Mouse (Mus musculus) CH12.LX (cell line): ENCODE data around the gene Nyap1. TPM values are rescaled to one million over a fixed set of nuclear protein-coding genes. Genes with fewer than 3 reads are reported as not detected.

ENCODE experiments used
- DNase-seq: peaks from one replicate; pipeline ENCODE4 v3.0.0-alpha.2; 2013; ENCODE audit errors: extremely low read depth
- H3K27ac ChIP-seq: 2 replicates; pipeline ENCODE4 v1.5.1; 2012; ENCODE audit warnings: low read depth, mild to moderate bottlenecking, control low read depth, moderate library complexity; ENCODE audit not compliant: insufficient read depth
- H3K27me3 ChIP-seq: replicated peaks from 2 replicates; pipeline ENCODE3; 2012; ENCODE audit warnings: inconsistent platforms
- H3K36me3 ChIP-seq, 2 experiments: replicated peaks in 1 of 2; 2 replicates each; pipeline versions ENCODE3 to v1.6.1; 2012; ENCODE audit warnings: inconsistent platforms in 1 of 2, low read length in 1 of 2, mild to moderate bottlenecking in 1 of 2, mixed read lengths in 1 of 2, moderate library complexity in 1 of 2; ENCODE audit not compliant: control insufficient read depth in 1 of 2, insufficient read depth in 1 of 2
- H3K4me1 ChIP-seq, 2 experiments: 2 replicates each; pipeline ENCODE4 v1.6.1; 2012; ENCODE audit warnings: inconsistent platforms in 1 of 2, moderate library complexity in 1 of 2; ENCODE audit not compliant: insufficient read depth in 2 of 2, control insufficient read depth in 1 of 2
- H3K4me2 ChIP-seq: 2 replicates; pipeline ENCODE4 v1.6.1; 2012; ENCODE audit warnings: low read depth, mild to moderate bottlenecking, control low read depth; ENCODE audit not compliant: poor library complexity, insufficient read depth, severe bottlenecking
- H3K4me3 ChIP-seq, 3 experiments: fragments of 150-350 bp in 1 of 3; sonication (generic) in 1 of 3; replicated peaks in 1 of 3; 2 replicates each; pipeline versions ENCODE3 to v1.5.1; 2011 to 2012; ENCODE audit warnings: low read depth in 2 of 3, low read length in 2 of 3, mild to moderate bottlenecking in 2 of 3, moderate library complexity in 2 of 3, control low read depth in 1 of 3, improper control_type of control experiment in 1 of 3, inconsistent platforms in 1 of 3, mixed read lengths in 1 of 3; ENCODE audit not compliant: poor library complexity in 1 of 3
- H3K79me2 ChIP-seq: replicated peaks from 2 replicates; pipeline ENCODE4 v1.6.1; 2012; ENCODE audit warnings: mild to moderate bottlenecking, moderate library complexity; ENCODE audit not compliant: control insufficient read depth, poor library complexity, insufficient read depth, severe bottlenecking; ENCODE audit errors: extremely low read depth
- H3K9ac ChIP-seq: 2 replicates; pipeline ENCODE4 v1.6.1; 2012; ENCODE audit warnings: low read depth, mild to moderate bottlenecking, control low read depth, moderate library complexity; ENCODE audit not compliant: insufficient read depth
- H3K9me3 ChIP-seq: replicated peaks from 2 replicates; pipeline ENCODE3; 2012; ENCODE audit warnings: low read length, inconsistent platforms, mixed read lengths
- BHLHE40 ChIP-seq: IDR thresholded peaks from 2 replicates; pipeline ENCODE4 v1.6.1; 2011; ENCODE audit warnings: mild to moderate bottlenecking, low read depth, low read length, improper control_type of control experiment
- CHD2 ChIP-seq: IDR thresholded peaks from 2 replicates; pipeline ENCODE4 v1.6.1; 2011; ENCODE audit warnings: low read length, improper control_type of control experiment
- CTCF ChIP-seq, 2 experiments: IDR thresholded peaks in 1 of 2; conservative IDR thresholded peaks in 1 of 2; 2 replicates each; pipeline ENCODE4 v1.5.1; 2011 to 2012; ENCODE audit warnings: low read depth in 2 of 2, low read length in 2 of 2, improper control_type of control experiment in 1 of 2, inconsistent platforms in 1 of 2, mild to moderate bottlenecking in 1 of 2, moderate library complexity in 1 of 2
- EP300 ChIP-seq: IDR thresholded peaks from 2 replicates; pipeline ENCODE4 v1.6.1; 2011; ENCODE audit warnings: low read length, improper control_type of control experiment
- GABPA ChIP-seq: IDR thresholded peaks from 2 replicates; pipeline ENCODE4 v1.6.1; 2012; ENCODE audit warnings: low read depth, low read length, improper control_type of control experiment, inconsistent platforms; ENCODE audit not compliant: insufficient replicate concordance
- HCFC1 ChIP-seq: IDR thresholded peaks from 2 replicates; pipeline ENCODE4 v1.6.1; 2012; ENCODE audit warnings: low read depth, mild to moderate bottlenecking, inconsistent platforms, low read length, improper control_type of control experiment
- MAFK ChIP-seq: IDR thresholded peaks from 2 replicates; pipeline ENCODE4 v1.6.1; 2011; ENCODE audit warnings: low read length, improper control_type of control experiment; ENCODE audit not compliant: insufficient replicate concordance
- MAX ChIP-seq: IDR thresholded peaks from 2 replicates; pipeline ENCODE4 v1.6.1; 2011; ENCODE audit warnings: low read length, improper control_type of control experiment
- MEF2A ChIP-seq: IDR thresholded peaks from 2 replicates; pipeline ENCODE4 v1.6.1; 2014; ENCODE audit warnings: low read depth, mild to moderate bottlenecking, inconsistent platforms, low read length, improper control_type of control experiment, borderline replicate concordance
- NELFE ChIP-seq: IDR thresholded peaks from 2 replicates; pipeline ENCODE4 v1.6.1; 2011; ENCODE audit warnings: low read depth, low read length, improper control_type of control experiment
- PAX5 ChIP-seq: IDR thresholded peaks from 2 replicates; pipeline ENCODE4 v1.6.1; 2012; ENCODE audit warnings: low read length, inconsistent platforms, mixed read lengths
- POLR2A ChIP-seq: IDR thresholded peaks from 2 replicates; pipeline ENCODE4 v1.6.1; 2011; ENCODE audit warnings: low read depth, mild to moderate bottlenecking, improper control_type of control experiment, low read length
- POLR2AphosphoS2 ChIP-seq: IDR thresholded peaks from 2 replicates; pipeline ENCODE4 v1.6.1; 2011; ENCODE audit warnings: low read depth, low read length, improper control_type of control experiment
- RAD21 ChIP-seq: IDR thresholded peaks from 2 replicates; pipeline ENCODE4 v1.6.1; 2011; ENCODE audit warnings: low read depth, mild to moderate bottlenecking, low read length, improper control_type of control experiment, moderate library complexity
- RCOR1 ChIP-seq: conservative IDR thresholded peaks from 2 replicates; pipeline ENCODE4 v1.6.1; 2012; ENCODE audit warnings: low read depth, mild to moderate bottlenecking, inconsistent platforms, low read length, improper control_type of control experiment
- SMC3 ChIP-seq: IDR thresholded peaks from 2 replicates; pipeline ENCODE4 v1.6.1; 2011; ENCODE audit warnings: low read depth, low read length, improper control_type of control experiment
- TCF12 ChIP-seq: IDR thresholded peaks from 2 replicates; pipeline ENCODE4 v1.6.1; 2014; ENCODE audit warnings: low read depth, mild to moderate bottlenecking, inconsistent platforms, low read length, improper control_type of control experiment
- USF1 ChIP-seq: IDR thresholded peaks from 2 replicates; pipeline ENCODE4 v1.6.1; 2014; ENCODE audit warnings: low read depth, mild to moderate bottlenecking, inconsistent platforms, low read length, improper control_type of control experiment
- USF2 ChIP-seq: conservative IDR thresholded peaks from 2 replicates; pipeline ENCODE4 v1.6.1; 2011; ENCODE audit warnings: low read depth, low read length, improper control_type of control experiment
- ZC3H11A ChIP-seq: IDR thresholded peaks from 2 replicates; pipeline ENCODE4 v1.6.1; 2012; ENCODE audit warnings: low read depth, mild to moderate bottlenecking, inconsistent platforms, low read length, improper control_type of control experiment
- ZKSCAN1 ChIP-seq: IDR thresholded peaks from 2 replicates; pipeline ENCODE4 v1.6.1; 2012; ENCODE audit warnings: low read depth, inconsistent platforms, low read length, improper control_type of control experiment, borderline replicate concordance
- dilution Hi-C: fragments of 300-500 bp; cut with MboI; formaldehyde crosslinking; loops from 2 replicates; pipeline ENCODE4 v1.14.3; 2020; ENCODE audit warnings: low sequenced_read_pairs; ENCODE audit not compliant: extremely low pct_unique_long_range_greater_than_20kb, extremely low pct_ligation_motif_present
- in situ Hi-C: fragments of 300-500 bp; cut with MboI; formaldehyde crosslinking; loops from 3 replicates; pipeline ENCODE4 v1.14.3; 2019; ENCODE audit warnings: low sequenced_read_pairs, low pct_ligation_motif_present, low pct_unique_long_range_greater_than_20kb, mixed read lengths
- polyA plus RNA-seq: library from polyadenylated mRNA; unstranded; fragments of >175 nt; gene quantifications from 2 replicates; pipeline ENCODE4 v1.2.1, GENCODE M21; 2012; ENCODE audit warnings: low read depth; ENCODE audit not compliant: insufficient read length
- total RNA-seq, 2 experiments: library from RNA; depleted of rRNA; stranded (reverse); fragments of 300-350 nt in 1 of 2; fragments of >200 nt in 1 of 2; gene quantifications; 2 replicates each; pipeline ENCODE4 v1.2.3; 2012 to 2014

Gene Nyap1
- total and polyA plus RNA-seq, 3 experiments: 0.28 to 1.4 (median 0.43) TPM

GRCm38 (mm10) chr5:137691881-137692280 is 49.5 kb downstream of the Nyap1 start:
- peaks cover 0 to 11% of the 10 kb centered on the region in 2 experiments; a peak in 2 of 4 replicates for H3K4me1 ChIP-seq
- in situ Hi-C loops: no loop called here

GRCm38 (mm10) chr5:137690531-137690930 is 50.9 kb downstream of the Nyap1 start:
- in situ Hi-C loops (no loop called here), dilution Hi-C loops (no loop called here)
- no peaks in the 10 kb centered on the region for H3K79me2 ChIP-seq
- H3K4me3 ChIP-seq: no peak overlapping the region
- H3K4me1 ChIP-seq: peaks cover 0 to 7% of the 10 kb centered on the region in 2 experiments; a peak in 1 of 4 replicates
- no peak overlapping the region for H3K9ac ChIP-seq
- no peak for DNase-seq
- H3K27ac ChIP-seq: no peak overlapping the region
- H3K9me3 ChIP-seq: no peaks in the 10 kb centered on the region
- H3K36me3 ChIP-seq: no peaks in the 10 kb centered on the region
- TF ChIP-seq ZKSCAN1 (no peak), GABPA (no peak), USF1 (no peak), MAFK (no peak), RAD21 (no peak), BHLHE40 (no peak), HCFC1 (no peak), ZC3H11A (no peak), USF2 (no peak), POLR2AphosphoS2 (no peak), MEF2A (no peak), SMC3 (no peak), PAX5 (no peak), MAX (no peak), NELFE (no peak), POLR2A (no peak), TCF12 (no peak), CTCF (conservative IDR thresholded peaks at IDR 0.05 in 1 of 2, IDR thresholded peaks at IDR 0.05 in 1 of 2; ENCODE audit: low read depth in 2 of 2, low read length in 2 of 2) (no peak), CHD2 (no peak), EP300 (no peak)
- H3K4me2 ChIP-seq: no peak overlapping the region
- H3K27me3 ChIP-seq: no peaks in the 10 kb centered on the region

More at GRCm38 (mm10) chr5:137691881-137692280, 49.5 kb downstream of the Nyap1 start:
- Histone ChIP-seq H3K36me3 (no peaks in the 10 kb centered on the region), H3K4me2 (no peak overlapping the region), H3K27ac (no peak overlapping the region), H3K27me3 (no peaks in the 10 kb centered on the region), H3K9ac (no peak overlapping the region), H3K79me2 (no peaks in the 10 kb centered on the region), H3K4me3 (no peak overlapping the region), H3K9me3 (no peaks in the 10 kb centered on the region)
- dilution Hi-C loops: no loop called here
- TF ChIP-seq USF1 (no peak), RCOR1 (no peak)
- no peak for DNase-seq
